Mouse (Mus musculus): ENCODE measurements around the gene Anks1b. TPM values are rescaled to one million over a fixed set of nuclear protein-coding genes. Genes with fewer than 3 reads are reported as not detected.

Anks1b gene
- polyA plus RNA-seq, 1 experiment from 2014 or later: 0.36 TPM

DNA sequence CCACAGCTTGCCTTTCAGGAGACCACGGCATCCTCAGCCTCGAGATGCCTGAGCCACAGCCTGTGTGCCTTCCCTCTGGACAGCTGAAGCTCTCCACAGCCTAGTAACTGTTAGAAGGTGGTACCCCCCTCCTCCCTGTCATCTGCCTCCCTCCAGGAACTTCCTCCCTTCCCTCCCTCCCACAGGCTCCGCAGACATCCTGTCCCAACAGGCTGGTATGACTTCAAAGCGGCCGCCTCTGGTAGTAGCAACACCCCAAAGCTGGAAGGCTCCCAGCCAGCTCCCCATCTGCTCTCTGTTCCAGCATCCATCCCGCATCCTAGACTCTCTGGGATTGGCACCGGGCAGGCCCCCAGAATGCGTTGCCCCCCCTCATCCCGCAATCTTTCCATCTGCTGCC, 1093.5 kb downstream of the Anks1b start:
- WGBS: 4% methylated on average over 9 of the region's 9 CpGs
- peak overlapping the region; percentile 5; the same call in 1 of the 2 replicates for H3K4me2 ChIP-seq (ENCODE audit: low read depth, severe bottlenecking)
- H3K27me3 ChIP-seq (ENCODE audit: control insufficient read depth, insufficient read depth, low read length): peaks cover 18% of the 10 kb centered on the region; the same call in 1 of the 2 replicates

DNA sequence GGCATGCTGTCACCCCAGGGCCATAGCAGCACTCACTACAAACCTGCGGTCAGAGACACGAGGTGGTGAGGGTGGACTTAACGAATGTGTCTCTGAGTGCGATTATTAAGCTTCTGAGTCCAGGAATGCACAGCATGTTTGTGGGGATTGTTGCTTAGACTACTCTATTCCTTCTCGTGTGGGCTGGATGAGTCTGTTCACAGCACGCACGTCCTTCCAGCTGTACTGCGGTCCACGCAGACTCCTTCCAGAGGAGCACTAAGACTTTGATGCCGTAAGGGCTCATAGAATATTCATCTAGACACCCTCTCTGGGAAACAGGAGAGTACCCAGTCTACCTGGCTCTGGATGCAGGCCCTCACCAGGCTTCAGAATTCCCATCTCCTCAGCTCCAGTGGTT, 1094.9 kb downstream of the Anks1b start:
- no peaks in the 10 kb centered on the region for H3K36me3 ChIP-seq (ENCODE audit: control insufficient read depth, insufficient read depth, low read length)
- H3K4me1 ChIP-seq (ENCODE audit: control insufficient read depth, insufficient read depth, low read length): 0 out of 2 replicates have a peak, but pooled peaks cover 2% of the 10 kb centered on the region

More for the DNA sequence above, 1093.5 kb downstream of the Anks1b start:
- no peaks in the 10 kb centered on the region for H3K36me3 ChIP-seq (ENCODE audit: control insufficient read depth, insufficient read depth, low read length)
- DNase-seq (ENCODE audit: low spot score) (peak; percentile 32), ATAC-seq (ENCODE audit: insufficient number of reproducible peaks, low FRiP score, low TSS enrichment, low read depth) (no peak)
- no peak overlapping the region for H3K27ac ChIP-seq (replicated peaks; ENCODE audit: low read depth, low read length)
- H3K9ac ChIP-seq (ENCODE audit: low read length): no peak overlapping the region
- no peak overlapping the region for H3K4me3 ChIP-seq (ENCODE audit: low read depth, low read length)
- H3K9me3 ChIP-seq (ENCODE audit: control insufficient read depth, low read length): no peaks in the 10 kb centered on the region
- 0 out of 2 replicates have a peak, but pooled peaks cover 2% of the 10 kb centered on the region for H3K4me1 ChIP-seq (ENCODE audit: control insufficient read depth, insufficient read depth, low read length)

DNA sequence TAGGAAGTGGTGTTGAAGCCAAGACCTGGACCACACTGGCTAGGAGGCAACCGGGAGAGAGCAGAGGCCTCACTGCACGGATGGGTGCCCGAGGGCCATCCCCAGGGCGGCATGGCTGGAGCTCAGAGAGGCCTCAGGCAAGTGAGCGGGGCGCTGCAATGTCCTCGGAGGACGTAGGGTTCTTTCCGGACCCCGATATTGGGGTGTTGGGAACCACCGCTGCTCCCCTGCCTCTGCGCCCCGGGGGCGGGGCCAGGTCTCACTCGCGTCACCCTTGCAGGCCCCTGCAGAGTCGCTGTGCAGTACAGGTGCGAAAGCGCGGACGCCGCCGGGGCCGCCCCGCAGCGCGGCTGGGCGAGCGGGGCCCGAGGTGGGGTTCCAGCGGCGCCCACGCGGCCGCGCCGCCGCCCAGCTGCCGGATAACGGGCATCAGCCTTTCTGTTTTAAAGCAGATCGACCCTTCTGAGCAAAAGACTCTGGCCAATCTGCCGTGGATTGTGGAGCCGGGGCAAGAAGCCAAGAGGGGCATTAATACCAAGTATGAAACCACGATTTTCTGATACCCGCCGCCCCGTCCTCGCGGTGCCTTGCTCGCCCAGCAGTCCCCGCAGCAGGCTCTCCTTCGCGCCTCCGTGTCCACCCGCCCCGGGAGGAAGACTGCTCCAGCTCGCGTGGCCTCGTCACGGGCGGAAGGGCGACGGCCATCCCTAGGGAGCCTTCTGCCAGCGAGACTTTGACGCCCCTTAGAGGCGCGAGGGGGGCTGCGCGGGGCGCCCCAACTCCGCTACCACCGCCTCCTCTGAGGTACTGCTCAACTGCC, 1096.3 kb downstream of the Anks1b start:
- Histone ChIP-seq H3K4me1 (ENCODE audit: control insufficient read depth, insufficient read depth, low read length) (0 out of 2 replicates have a peak, but pooled peaks cover 2% of the 10 kb centered on the region), H3K27ac (replicated peaks; ENCODE audit: low read depth, low read length) (no peak overlapping the region), H3K27me3 (ENCODE audit: control insufficient read depth, insufficient read depth, low read length) (peaks cover 18% of the 10 kb centered on the region; the same call in 1 of the 2 replicates), H3K4me3 (ENCODE audit: low read depth, low read length) (peak overlapping the region; percentile 38), H3K36me3 (ENCODE audit: control insufficient read depth, insufficient read depth, low read length) (no peaks in the 10 kb centered on the region), H3K9ac (ENCODE audit: low read length) (peak overlapping the region; percentile 43; the same call in 1 of the 2 replicates), H3K9me3 (ENCODE audit: control insufficient read depth, low read length) (no peaks in the 10 kb centered on the region), H3K4me2 (ENCODE audit: low read depth, severe bottlenecking) (peak overlapping the region; percentile 92)
- 2% methylated on average over 72 of the region's 72 CpGs for WGBS
- 0 out of 2 replicates have a peak, but pooled peaks have one; percentile 17 for ATAC-seq (ENCODE audit: insufficient number of reproducible peaks, low FRiP score, low TSS enrichment, low read depth)
- DNase-seq (ENCODE audit: low spot score): peak; percentile 61

More for the DNA sequence above, 1094.9 kb downstream of the Anks1b start:
- Histone ChIP-seq H3K4me2 (ENCODE audit: low read depth, severe bottlenecking) (no peak overlapping the region), H3K9me3 (ENCODE audit: control insufficient read depth, low read length) (no peaks in the 10 kb centered on the region), H3K27me3 (ENCODE audit: control insufficient read depth, insufficient read depth, low read length) (peaks cover 18% of the 10 kb centered on the region; the same call in 1 of the 2 replicates), H3K9ac (ENCODE audit: low read length) (no peak overlapping the region), H3K4me3 (ENCODE audit: low read depth, low read length) (no peak overlapping the region), H3K27ac (replicated peaks; ENCODE audit: low read depth, low read length) (no peak overlapping the region)
- no peak for ATAC-seq (ENCODE audit: insufficient number of reproducible peaks, low FRiP score, low TSS enrichment, low read depth)
- 89% methylated on average over 10 of the region's 10 CpGs for WGBS
- no peak for DNase-seq (ENCODE audit: low spot score)

DNA sequence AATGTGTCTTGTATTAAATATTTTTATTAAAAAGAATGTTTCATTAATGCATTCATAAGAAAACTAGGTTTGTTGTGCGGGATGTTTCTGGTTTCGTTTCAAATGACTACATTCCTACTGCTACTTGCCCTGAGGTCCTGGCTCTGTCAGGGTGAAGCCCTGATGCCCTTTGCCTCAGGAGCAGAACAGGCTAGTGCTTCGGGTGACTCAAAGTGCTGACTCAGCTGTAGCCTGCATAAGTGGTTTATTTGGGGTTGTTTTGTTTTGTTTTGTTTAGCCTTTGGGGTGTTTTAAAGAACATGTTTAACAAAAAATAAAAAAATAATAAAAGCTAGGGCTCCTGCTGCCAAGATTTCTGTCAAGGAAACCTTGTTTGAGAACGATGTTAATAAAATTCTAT, 1097.3 kb downstream of the Anks1b start:
- 33% methylated on average over 4 of the region's 4 CpGs for WGBS
- DNase-seq (ENCODE audit: low spot score) (peak; percentile 38), ATAC-seq (ENCODE audit: insufficient number of reproducible peaks, low FRiP score, low TSS enrichment, low read depth) (no peak)
- no peak overlapping the region for H3K27ac ChIP-seq (replicated peaks; ENCODE audit: low read depth, low read length)
- no peak overlapping the region for H3K9ac ChIP-seq (ENCODE audit: low read length)
- no peak overlapping the region for H3K4me2 ChIP-seq (ENCODE audit: low read depth, severe bottlenecking)
- 0 out of 2 replicates have a peak, but pooled peaks cover 2% of the 10 kb centered on the region for H3K4me1 ChIP-seq (ENCODE audit: control insufficient read depth, insufficient read depth, low read length)
- H3K9me3 ChIP-seq (ENCODE audit: control insufficient read depth, low read length): no peaks in the 10 kb centered on the region
- peaks cover 18% of the 10 kb centered on the region; the same call in 1 of the 2 replicates for H3K27me3 ChIP-seq (ENCODE audit: control insufficient read depth, insufficient read depth, low read length)
- no peaks in the 10 kb centered on the region for H3K36me3 ChIP-seq (ENCODE audit: control insufficient read depth, insufficient read depth, low read length)
- no peak overlapping the region for H3K4me3 ChIP-seq (ENCODE audit: low read depth, low read length)

DNA sequence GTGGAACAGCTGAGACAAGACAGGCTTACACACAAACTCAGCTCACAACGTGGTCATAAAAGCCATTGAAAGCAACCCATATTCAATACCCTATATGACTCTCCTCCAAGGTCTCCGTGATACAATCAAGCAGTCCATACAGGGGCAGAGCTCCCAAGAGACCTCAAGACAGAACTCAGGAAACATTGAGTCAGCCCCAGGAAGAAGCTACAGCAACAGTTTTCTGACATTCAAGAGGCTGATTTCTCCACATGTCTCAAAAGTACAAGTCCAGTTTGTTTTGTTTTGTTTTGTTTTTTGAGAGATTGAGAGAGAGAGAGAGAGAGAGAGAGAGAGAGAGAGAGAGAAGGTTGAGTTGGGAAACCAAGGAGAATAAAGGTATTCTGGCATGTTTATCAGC, 1100.8 kb downstream of the Anks1b start:
- 0 out of 2 replicates have a peak, but pooled peaks cover 2% of the 10 kb centered on the region for H3K4me1 ChIP-seq (ENCODE audit: control insufficient read depth, insufficient read depth, low read length)
- H3K9me3 ChIP-seq (ENCODE audit: control insufficient read depth, low read length): no peaks in the 10 kb centered on the region
- H3K27ac ChIP-seq (replicated peaks; ENCODE audit: low read depth, low read length): no peak overlapping the region
- H3K4me3 ChIP-seq (ENCODE audit: low read depth, low read length): no peak overlapping the region
- peaks cover 7% of the 10 kb centered on the region; the same call in 1 of the 2 replicates for H3K27me3 ChIP-seq (ENCODE audit: control insufficient read depth, insufficient read depth, low read length)
- 74% methylated on average over 2 of the region's 2 CpGs for WGBS
- no peak overlapping the region for H3K9ac ChIP-seq (ENCODE audit: low read length)
- H3K4me2 ChIP-seq (ENCODE audit: low read depth, severe bottlenecking): no peak overlapping the region
- H3K36me3 ChIP-seq (ENCODE audit: control insufficient read depth, insufficient read depth, low read length): no peaks in the 10 kb centered on the region
- DNase-seq (ENCODE audit: low spot score): no peak
- no peak for ATAC-seq (ENCODE audit: insufficient number of reproducible peaks, low FRiP score, low TSS enrichment, low read depth)

DNA sequence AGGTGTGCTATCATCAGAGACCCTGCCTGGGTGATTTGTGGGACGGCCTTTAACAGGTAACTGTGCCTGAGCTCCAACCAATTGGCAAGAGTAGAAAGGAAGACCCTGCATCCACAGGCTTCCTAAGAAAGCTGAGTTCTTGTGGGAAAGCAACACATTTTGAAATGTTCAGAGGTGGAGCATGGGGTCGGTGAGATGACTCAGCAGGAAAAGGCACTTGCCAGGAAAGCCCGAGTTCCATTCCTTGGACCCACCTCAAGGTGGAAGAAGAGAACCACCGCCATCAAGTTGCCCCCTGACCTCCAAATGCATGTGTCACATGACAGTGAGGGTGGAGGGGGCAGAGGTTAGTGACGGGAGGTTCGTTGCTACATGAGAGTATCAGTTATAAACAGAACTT, 1101.2 kb downstream of the Anks1b start:
- no peak overlapping the region for H3K4me2 ChIP-seq (ENCODE audit: low read depth, severe bottlenecking)
- 85% methylated on average over 6 of the region's 6 CpGs for WGBS
- H3K9ac ChIP-seq (ENCODE audit: low read length): no peak overlapping the region
- H3K4me3 ChIP-seq (ENCODE audit: low read depth, low read length): no peak overlapping the region
- H3K27me3 ChIP-seq (ENCODE audit: control insufficient read depth, insufficient read depth, low read length): peaks cover 3% of the 10 kb centered on the region; the same call in 1 of the 2 replicates
- 0 out of 2 replicates have a peak, but pooled peaks cover under 1% of the 10 kb centered on the region for H3K4me1 ChIP-seq (ENCODE audit: control insufficient read depth, insufficient read depth, low read length)
- H3K36me3 ChIP-seq (ENCODE audit: control insufficient read depth, insufficient read depth, low read length): no peaks in the 10 kb centered on the region
- no peak overlapping the region for H3K27ac ChIP-seq (replicated peaks; ENCODE audit: low read depth, low read length)
- H3K9me3 ChIP-seq (ENCODE audit: control insufficient read depth, low read length): no peaks in the 10 kb centered on the region
- DNase-seq (ENCODE audit: low spot score): no peak
- ATAC-seq (ENCODE audit: insufficient number of reproducible peaks, low FRiP score, low TSS enrichment, low read depth): no peak

DNA sequence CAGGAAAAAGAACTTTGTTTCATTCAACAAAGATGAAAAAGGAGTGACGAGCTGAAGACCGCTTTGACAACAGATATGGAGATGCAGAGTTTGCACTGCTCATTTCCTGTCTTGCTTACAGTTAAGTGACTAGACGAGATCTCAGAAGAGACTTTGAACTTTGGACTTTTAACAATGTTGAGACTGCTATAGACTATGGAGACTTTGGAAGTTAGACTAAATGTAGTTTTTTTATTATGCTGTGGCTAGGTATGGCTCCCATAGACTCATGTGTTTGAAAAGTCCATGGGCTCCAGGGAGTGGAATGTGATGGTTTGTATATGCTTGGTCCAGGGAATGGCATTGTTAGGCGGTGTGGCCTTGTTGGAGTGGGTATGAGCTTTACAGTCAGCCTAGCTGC, 1108.5 kb downstream of the Anks1b start:
- Histone ChIP-seq H3K9me3 (ENCODE audit: control insufficient read depth, low read length) (no peaks in the 10 kb centered on the region), H3K4me2 (ENCODE audit: low read depth, severe bottlenecking) (no peak overlapping the region), H3K4me3 (ENCODE audit: low read depth, low read length) (no peak overlapping the region), H3K36me3 (ENCODE audit: control insufficient read depth, insufficient read depth, low read length) (0 out of 2 replicates have a peak, but pooled peaks cover 2% of the 10 kb centered on the region), H3K4me1 (ENCODE audit: control insufficient read depth, insufficient read depth, low read length) (no peaks in the 10 kb centered on the region), H3K27me3 (ENCODE audit: control insufficient read depth, insufficient read depth, low read length) (no peaks in the 10 kb centered on the region), H3K9ac (ENCODE audit: low read length) (no peak overlapping the region), H3K27ac (replicated peaks; ENCODE audit: low read depth, low read length) (no peak overlapping the region)
- no peak for DNase-seq (ENCODE audit: low spot score)
- WGBS: 90% methylated on average over 4 of the region's 4 CpGs
- ATAC-seq (ENCODE audit: insufficient number of reproducible peaks, low FRiP score, low TSS enrichment, low read depth): no peak

DNA sequence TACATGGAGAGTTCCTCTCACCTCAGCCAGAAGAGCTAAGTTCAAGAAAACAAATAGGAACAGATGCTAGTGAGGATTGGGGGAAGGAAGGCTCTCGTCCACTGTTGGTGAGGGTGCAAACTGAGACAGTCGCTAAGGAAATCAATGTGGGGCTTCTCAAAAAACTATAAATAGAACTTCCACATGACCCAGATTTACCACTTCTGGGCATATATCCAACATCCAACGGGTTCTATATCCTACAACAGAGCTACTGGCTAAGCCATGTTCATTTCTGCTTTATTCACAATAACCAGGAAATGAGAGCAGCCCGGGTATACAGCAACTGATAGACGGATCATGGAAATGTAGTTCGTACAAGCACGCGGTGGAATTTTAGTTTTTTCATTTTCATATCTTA, 1109.7 kb downstream of the Anks1b start:
- Histone ChIP-seq H3K36me3 (ENCODE audit: control insufficient read depth, insufficient read depth, low read length) (0 out of 2 replicates have a peak, but pooled peaks cover 2% of the 10 kb centered on the region), H3K9me3 (ENCODE audit: control insufficient read depth, low read length) (no peaks in the 10 kb centered on the region), H3K4me3 (ENCODE audit: low read depth, low read length) (no peak overlapping the region), H3K9ac (ENCODE audit: low read length) (no peak overlapping the region), H3K27ac (replicated peaks; ENCODE audit: low read depth, low read length) (no peak overlapping the region), H3K4me1 (ENCODE audit: control insufficient read depth, insufficient read depth, low read length) (no peaks in the 10 kb centered on the region), H3K4me2 (ENCODE audit: low read depth, severe bottlenecking) (no peak overlapping the region), H3K27me3 (ENCODE audit: control insufficient read depth, insufficient read depth, low read length) (no peaks in the 10 kb centered on the region)
- 90% methylated on average over 8 of the region's 8 CpGs for WGBS
- DNase-seq (ENCODE audit: low spot score): no peak
- ATAC-seq (ENCODE audit: insufficient number of reproducible peaks, low FRiP score, low TSS enrichment, low read depth): no peak
